Mouse (Mus musculus) CH12.LX (cell line): ENCODE measurements at regions not wholly inside any gene's neighbourhood (a gene's known extent, or its start where the extent isn't known, plus 50 kb on each side); places are given as distances from the start of the nearest gene placed in this dataset.

Experiments used
- CTCF ChIP-seq, 2 experiments: IDR thresholded peaks in 1 of 2; conservative IDR thresholded peaks in 1 of 2; 2 replicates each; pipeline ENCODE4 v1.5.1; 2011 to 2012; ENCODE audit warnings: low read depth in 2 of 2, low read length in 2 of 2, improper control_type of control experiment in 1 of 2, inconsistent platforms in 1 of 2, mild to moderate bottlenecking in 1 of 2, moderate library complexity in 1 of 2
- E2F4 ChIP-seq: IDR thresholded peaks from 2 replicates; pipeline ENCODE4 v1.6.1; 2011; ENCODE audit warnings: low read depth, low read length, improper control_type of control experiment; ENCODE audit not compliant: insufficient replicate concordance
- EP300 ChIP-seq: IDR thresholded peaks from 2 replicates; pipeline ENCODE4 v1.6.1; 2011; ENCODE audit warnings: low read length, improper control_type of control experiment
- ETS1 ChIP-seq: conservative IDR thresholded peaks from 2 replicates; pipeline ENCODE4 v1.6.1; 2012; ENCODE audit warnings: low read depth, mild to moderate bottlenecking, inconsistent platforms, low read length, improper control_type of control experiment, moderate library complexity
- MAFK ChIP-seq: IDR thresholded peaks from 2 replicates; pipeline ENCODE4 v1.6.1; 2011; ENCODE audit warnings: low read length, improper control_type of control experiment; ENCODE audit not compliant: insufficient replicate concordance
- MYC ChIP-seq: IDR thresholded peaks from 2 replicates; pipeline ENCODE4 v1.6.1; 2011; ENCODE audit warnings: low read depth, mild to moderate bottlenecking, improper control_type of control experiment, low read length
- PAX5 ChIP-seq: IDR thresholded peaks from 2 replicates; pipeline ENCODE4 v1.6.1; 2012; ENCODE audit warnings: low read length, inconsistent platforms, mixed read lengths
- POLR2A ChIP-seq: IDR thresholded peaks from 2 replicates; pipeline ENCODE4 v1.6.1; 2011; ENCODE audit warnings: low read depth, mild to moderate bottlenecking, improper control_type of control experiment, low read length
- RAD21 ChIP-seq: IDR thresholded peaks from 2 replicates; pipeline ENCODE4 v1.6.1; 2011; ENCODE audit warnings: low read depth, mild to moderate bottlenecking, low read length, improper control_type of control experiment, moderate library complexity
- SMC3 ChIP-seq: IDR thresholded peaks from 2 replicates; pipeline ENCODE4 v1.6.1; 2011; ENCODE audit warnings: low read depth, low read length, improper control_type of control experiment
- TBP ChIP-seq: conservative IDR thresholded peaks from 2 replicates; pipeline ENCODE4 v1.6.1; 2011; ENCODE audit warnings: low read depth, low read length, improper control_type of control experiment
- ZC3H11A ChIP-seq: IDR thresholded peaks from 2 replicates; pipeline ENCODE4 v1.6.1; 2012; ENCODE audit warnings: low read depth, mild to moderate bottlenecking, inconsistent platforms, low read length, improper control_type of control experiment
- ZKSCAN1 ChIP-seq: IDR thresholded peaks from 2 replicates; pipeline ENCODE4 v1.6.1; 2012; ENCODE audit warnings: low read depth, inconsistent platforms, low read length, improper control_type of control experiment, borderline replicate concordance
- ZNF384 ChIP-seq: IDR thresholded peaks from 2 replicates; pipeline ENCODE4 v1.6.1; 2012; ENCODE audit warnings: low read depth, low read length, improper control_type of control experiment, inconsistent platforms

GRCm38 (mm10) chr4:31603776-31604175, 360.1 kb upstream of the Map3k7 start:
- no peak for TF ChIP-seq PAX5
- no peak for TF ChIP-seq CTCF (conservative IDR thresholded peaks at IDR 0.05 in 1 of 2, IDR thresholded peaks at IDR 0.05 in 1 of 2; ENCODE audit: low read depth in 2 of 2, low read length in 2 of 2)
- TF ChIP-seq POLR2A, result no peak
- no peak for TF ChIP-seq TBP
- no peak for TF ChIP-seq RAD21
- no peak for TF ChIP-seq MAFK
- no peak for TF ChIP-seq SMC3
- TF ChIP-seq ZKSCAN1, result no peak
- TF ChIP-seq E2F4, result no peak
- no peak for TF ChIP-seq EP300
- TF ChIP-seq MYC, result no peak
- no peak for TF ChIP-seq ETS1
- TF ChIP-seq ZNF384, result no peak
- TF ChIP-seq ZC3H11A, result no peak
